Mouse (Mus musculus) brain, embryonic 14.5 days (tissue): ENCODE measurements at regions not wholly inside any gene's neighbourhood (a gene's known extent, or its start where the extent isn't known, plus 50 kb on each side); places are given as distances from the start of the nearest gene placed in this dataset.

ENCODE experiments used
- CTCF ChIP-seq: fragments of 200-500 bp; IDR thresholded peaks from 2 replicates; pipeline ENCODE4 v1.5.1; 2012; ENCODE audit warnings: inconsistent platforms, mild to moderate bottlenecking, moderate library complexity, borderline replicate concordance; ENCODE audit not compliant: insufficient read depth, insufficient read length; ENCODE audit errors: extremely low read depth
- POLR2A ChIP-seq: fragments of 200-500 bp; IDR thresholded peaks from 2 replicates; pipeline ENCODE4 v1.6.1; 2012; ENCODE audit warnings: mild to moderate bottlenecking, inconsistent platforms, borderline replicate concordance; ENCODE audit not compliant: poor library complexity, insufficient read depth, insufficient read length, severe bottlenecking; ENCODE audit errors: extremely low read depth

- TF ChIP-seq POLR2A (no peak), CTCF (no peak)
These were observed 90.0 kb downstream of the Fam204a start for GRCm38 (mm10) chr19:60136491-60136890.
